Mouse (Mus musculus): ENCODE data around the gene Fam53b. TPM values are rescaled to one million over a fixed set of nuclear protein-coding genes. Genes with fewer than 3 reads are reported as not detected.

Gene Fam53b
- total RNA-seq, 2 experiments from 2014 or later, result 21.3 to 22.5 TPM

DNA sequence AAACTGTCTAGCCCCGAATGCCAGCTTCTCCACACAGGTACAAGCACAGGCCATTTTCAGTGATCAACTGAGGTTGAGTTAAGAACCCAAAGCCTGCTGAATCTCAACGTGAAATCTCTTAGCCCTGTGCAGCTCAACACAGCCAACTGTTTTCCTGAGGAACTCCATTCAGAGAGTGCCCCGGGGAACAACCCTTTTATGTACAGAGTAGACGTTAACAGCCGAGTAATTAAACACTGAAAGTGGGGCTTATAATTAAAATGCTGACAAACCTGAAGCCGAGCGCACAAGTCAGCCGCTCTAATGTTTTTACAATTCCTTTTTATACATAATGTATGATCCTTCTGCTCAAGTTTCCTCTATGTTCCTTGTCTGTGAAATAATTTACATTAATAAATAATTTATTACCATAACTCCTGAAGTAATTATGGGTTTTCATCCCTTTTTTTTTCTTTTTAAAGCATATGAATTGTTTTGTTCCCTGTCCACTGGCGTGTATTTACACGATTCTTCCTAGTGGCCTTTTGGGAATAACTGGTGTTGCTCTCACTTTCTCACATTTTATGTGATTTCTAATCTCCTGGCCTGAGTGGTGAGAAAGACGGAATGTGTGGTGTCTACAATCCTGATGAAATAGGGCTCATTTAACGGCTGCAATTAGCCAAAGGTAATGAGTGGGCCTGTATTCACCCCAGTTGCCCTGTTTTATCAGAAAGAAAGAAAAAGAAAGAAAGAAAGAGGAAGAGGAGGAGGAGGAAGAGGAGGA, 46.3 kb downstream of the Fam53b start:
- no peak for DNase-seq

DNA sequence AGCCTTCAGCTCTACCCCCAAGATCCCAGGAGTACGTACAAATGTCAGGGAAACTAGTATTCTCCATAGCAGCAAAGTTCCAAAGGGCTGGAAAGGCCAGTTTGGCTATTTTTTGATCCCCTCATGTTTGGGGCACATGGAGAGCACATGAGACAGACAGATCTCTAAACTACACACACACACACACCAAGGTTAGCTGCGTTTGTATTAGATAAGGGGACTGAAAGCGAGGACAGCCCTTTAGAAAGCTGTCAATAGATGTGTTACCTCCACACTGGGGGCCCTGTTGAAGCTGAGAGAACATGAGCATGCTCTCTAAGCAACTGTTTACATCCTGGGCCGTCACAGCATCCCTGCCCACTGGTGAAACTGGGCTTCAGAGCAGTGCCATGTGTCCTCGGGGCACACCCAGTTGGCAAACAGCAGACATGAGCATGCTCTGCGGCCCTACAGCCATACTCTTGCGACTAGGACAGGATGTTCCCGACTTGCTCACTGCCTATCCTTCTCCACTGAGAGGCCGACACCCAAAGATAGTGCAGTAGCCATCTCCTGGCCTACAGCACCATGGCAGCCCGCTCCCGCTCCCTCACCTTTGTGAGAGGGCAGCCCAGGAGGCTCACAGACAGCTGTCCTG, 47.3 kb downstream of the Fam53b start:
- DNase-seq, result peak; percentile 62 to 82

DNA sequence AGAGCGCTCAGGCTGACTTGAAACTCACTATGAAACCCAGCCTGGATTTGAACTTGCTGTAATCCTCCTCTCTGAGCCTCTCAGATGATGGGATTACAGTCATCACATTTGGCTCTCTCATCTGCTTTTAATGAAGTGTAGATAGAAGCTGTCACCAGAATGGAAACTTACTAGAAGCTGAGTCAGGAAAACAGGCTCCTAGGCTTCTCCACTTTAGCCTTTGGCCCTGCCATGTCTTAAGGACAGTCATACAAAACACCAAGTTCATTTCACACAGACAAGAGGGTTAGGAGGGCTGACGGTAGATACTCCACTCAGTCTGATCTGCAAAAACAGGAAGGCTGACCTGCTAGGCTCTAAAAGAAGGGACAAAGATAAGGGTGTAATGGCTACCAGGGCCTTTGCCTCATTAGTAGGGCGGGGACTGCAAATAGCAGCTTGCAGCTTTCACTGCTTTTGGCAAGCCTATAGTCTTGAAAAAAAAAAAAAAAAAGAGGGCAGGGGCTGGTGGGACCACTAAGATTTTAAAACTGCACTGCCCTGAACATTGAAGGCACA, 48.0 kb downstream of the Fam53b start:
- no peak for DNase-seq

DNA sequence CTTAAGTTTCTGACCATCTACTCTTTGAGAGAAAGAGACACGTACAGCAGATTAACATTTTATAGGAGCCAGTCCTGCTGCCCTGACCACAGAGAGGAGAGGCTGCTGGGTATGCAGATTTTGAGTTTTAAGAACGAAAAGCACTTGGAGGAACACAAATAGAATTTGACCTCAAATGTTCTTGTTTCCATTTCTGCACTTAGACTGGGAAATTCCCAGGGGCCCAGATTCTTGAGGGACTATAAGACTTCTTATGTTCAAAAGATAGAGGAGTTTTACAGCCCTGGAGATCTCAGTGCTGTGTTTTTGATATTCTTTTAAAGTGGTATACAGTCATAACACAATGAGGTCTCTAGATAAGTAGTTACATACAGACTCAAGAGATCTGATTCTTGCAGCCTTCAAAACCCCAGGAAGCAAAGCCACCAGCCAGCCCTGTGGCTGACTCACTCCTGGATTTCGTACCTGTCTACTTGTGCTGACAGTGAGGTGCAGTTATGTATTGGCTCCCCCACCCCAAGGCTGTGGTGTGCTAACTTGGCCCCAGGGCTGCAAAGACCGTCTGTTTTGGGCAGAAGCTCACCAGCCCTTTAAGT, 48.7 kb downstream of the Fam53b start:
- peak in 1 of 2 experiments; percentile 47 for DNase-seq

DNA sequence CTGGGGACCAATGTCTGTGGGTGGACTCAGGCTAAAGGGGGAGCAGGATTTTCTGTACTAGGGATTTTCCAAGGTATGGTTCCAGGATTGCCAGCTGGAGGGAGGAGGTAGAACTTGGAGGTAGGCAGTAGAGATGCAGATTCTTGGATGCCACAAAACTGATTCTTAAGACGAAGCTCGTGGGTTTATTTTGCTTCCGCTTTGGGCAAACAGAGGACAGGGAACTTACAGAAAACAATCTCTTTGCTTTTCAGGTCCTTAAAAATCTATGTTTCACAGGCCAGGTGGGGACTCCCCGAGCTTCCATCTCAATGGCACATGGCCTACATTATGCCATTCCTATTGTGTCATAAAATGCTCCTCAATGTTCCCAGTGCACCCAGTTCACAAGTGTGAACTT, 49.4 kb downstream of the Fam53b start:
- no peak for DNase-seq

DNA sequence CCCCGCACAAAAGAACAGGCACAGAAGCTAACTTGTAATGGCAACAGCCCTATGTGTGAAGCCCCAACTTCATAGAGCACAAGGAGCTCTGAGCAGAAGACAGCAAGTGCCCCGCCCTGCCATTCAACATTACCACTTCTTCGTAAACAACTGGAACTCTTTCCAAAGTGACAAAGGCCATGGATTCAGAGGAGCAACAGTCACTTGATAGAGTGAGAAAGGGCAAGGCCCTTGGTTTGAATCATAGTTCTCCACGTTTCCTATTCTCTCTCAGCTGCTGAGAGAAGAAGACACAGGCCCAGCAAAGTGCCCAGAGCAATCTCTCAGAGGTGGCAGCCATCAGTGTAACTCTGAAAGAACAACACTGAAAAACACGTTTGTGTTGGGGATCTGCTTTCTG, 49.8 kb downstream of the Fam53b start:
- DNase-seq, result no peak

DNA sequence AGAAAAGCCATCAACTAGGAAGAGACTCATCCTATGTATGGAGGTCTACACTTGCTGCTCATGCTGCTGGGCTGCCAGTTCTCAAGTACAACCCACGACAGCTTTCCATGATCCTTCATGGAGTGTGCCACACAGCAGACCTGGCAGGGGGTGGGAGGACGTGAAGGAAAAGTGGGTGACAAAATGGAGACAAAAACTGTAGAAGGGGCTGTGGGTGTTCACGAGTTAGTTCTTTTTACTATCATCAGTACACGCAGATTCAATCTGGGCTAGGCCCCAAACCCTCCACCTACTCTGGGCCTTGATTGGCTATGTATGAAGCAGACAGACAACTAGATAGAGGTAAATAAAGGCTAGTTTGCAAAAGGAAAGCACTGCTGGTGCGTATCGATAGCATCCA, 50.3 kb downstream of the Fam53b start:
- no peak for DNase-seq

DNA sequence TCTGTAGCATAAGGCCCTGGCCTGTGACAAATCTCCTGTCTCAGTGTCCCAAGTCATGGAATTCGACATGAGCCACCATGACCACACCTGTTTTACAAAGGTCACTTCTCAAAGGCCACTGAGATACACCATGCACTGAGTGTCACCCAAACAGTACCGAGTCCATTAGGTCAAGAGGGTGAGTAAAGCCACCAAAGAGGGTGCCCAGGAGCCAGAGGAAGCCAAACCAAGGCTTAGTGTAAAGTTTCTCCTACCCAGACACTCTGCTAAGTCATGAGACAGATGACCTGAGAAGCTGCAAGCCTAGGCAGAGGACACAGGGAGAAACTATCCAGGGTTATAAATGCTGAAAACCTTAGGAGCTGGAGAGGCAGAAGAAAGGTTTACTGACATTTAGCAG, 52.3 kb downstream of the Fam53b start:
- DNase-seq, result no peak

DNA sequence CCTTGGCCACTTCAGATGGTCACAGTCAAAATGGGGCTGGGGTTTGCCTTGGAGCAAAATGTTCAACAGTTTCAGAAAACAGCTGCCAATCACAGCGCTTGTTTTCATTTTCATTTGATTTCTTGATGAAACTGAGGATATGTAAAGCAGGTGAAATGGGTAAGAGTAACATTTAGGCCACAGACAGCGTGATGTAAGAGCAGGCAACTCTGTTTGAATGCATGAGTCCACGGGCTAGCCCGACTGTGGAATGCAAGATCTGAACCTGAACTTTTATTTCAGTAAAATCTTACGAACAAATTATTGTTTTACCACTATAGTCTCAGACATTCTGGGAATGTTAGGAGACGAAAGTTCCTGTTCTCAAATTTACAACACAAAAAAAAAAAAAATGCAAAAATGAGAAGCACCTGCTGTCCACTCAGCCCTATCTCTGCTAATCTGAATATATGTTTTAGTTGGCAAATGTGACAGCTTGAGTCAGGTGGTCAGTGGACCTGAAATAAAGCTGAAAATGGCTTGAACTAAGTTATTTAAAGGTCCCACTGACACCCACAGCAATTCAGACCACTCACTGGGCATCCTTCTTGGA, 53.0 kb downstream of the Fam53b start:
- DNase-seq, result no peak

DNA sequence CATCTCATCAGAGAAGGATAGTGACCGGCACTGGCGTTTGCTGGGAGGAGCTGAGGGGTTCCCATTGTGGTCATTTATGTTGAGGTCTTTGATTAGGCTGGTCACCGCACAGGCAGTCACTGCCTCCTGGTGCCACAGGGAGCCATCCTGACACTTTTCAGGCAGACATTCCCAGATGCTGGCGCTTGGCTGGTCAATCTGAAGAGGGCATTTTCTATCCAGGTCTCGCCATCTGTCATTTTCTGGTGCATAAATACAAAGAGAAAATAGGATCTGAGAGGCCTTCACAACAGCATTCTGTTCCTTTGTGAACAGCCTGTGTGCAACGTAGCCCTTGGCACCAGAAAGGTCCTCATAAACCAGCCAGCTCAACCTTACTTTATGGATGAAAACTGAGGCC, 53.8 kb downstream of the Fam53b start:
- no peak for DNase-seq

DNA sequence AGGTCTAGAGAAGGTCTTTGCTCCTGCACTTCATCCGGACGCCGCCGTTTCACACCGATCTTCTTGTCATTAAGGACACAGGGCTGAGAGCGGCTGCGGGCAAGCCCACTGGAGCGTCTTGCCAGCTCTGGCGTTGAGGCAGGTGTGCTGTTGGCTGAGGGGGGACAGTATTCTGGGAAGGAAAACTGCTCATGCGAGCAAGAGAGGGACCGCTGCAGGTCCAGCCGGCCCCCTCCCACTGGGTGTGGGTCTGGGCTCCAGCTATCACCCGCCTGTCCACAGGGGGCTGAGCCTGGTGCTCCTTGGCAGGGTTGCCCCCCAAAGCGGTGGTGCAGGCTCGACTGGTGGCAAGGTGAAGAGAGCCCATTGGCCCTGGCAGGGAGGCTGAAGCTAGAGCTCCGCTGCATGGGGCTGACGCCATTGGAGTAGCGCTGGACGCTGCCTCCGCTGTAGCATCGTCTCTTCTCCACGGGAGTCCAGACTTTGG, 54.2 kb downstream of the Fam53b start:
- no peak for DNase-seq

DNA sequence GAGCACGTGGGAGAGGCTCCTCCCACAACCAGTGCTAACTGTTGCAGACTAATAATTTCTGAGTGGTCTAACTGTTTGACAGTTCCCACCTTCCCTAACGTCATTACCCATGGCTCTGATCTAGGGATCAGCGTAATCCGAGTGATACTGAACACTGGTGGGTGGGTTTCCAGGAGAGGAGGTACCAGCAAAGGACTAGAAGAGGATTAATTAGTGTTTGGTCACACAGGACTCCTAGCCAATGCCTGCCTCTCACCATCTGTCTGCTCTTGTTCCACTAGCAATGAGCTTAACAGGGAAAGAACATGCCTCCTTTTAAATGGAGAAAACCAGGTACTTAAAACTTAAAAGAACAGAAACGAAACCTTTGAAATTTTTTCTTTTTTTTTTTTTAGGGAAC, 54.8 kb downstream of the Fam53b start:
- DNase-seq, result no peak

DNA sequence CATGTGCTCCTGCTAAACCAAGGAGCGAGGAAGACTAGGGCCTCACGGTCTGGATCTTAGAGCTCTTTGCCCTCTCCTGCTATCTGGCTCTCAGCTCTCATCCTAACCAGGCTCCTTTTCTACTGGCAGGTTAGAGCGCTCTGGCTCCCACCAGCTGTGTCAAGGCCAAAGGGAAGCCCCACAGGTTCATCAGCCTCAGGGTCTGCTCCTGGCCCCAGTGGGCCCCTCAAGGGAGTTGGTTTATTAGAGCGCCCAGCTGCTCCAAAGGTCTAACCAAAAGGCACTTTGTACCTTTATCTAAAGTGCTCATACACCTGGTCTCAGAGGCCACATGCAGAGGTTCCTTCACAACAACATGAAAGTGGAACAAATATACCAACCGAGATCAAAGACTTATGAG, 57.4 kb downstream of the Fam53b start:
- DNase-seq, result no peak

DNA sequence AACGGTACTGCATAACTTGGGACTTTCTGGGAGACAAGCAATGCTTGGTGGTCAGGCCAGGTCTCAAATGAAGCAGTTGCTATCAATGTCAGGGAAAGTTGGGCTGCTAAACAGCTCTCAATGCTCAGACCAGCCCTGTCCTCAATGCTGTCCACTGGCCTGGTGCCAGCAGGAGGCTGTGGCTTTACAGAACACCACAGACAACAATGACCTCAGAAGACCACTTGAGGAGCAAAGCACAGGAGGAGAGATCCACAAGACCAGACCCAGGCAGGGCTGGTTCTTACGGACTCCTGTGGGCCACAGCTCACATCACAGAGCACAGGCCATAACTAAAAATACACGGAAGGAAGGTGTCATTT, 59.3 kb downstream of the Fam53b start:
- peak; percentile 45 to 69 for DNase-seq

DNA sequence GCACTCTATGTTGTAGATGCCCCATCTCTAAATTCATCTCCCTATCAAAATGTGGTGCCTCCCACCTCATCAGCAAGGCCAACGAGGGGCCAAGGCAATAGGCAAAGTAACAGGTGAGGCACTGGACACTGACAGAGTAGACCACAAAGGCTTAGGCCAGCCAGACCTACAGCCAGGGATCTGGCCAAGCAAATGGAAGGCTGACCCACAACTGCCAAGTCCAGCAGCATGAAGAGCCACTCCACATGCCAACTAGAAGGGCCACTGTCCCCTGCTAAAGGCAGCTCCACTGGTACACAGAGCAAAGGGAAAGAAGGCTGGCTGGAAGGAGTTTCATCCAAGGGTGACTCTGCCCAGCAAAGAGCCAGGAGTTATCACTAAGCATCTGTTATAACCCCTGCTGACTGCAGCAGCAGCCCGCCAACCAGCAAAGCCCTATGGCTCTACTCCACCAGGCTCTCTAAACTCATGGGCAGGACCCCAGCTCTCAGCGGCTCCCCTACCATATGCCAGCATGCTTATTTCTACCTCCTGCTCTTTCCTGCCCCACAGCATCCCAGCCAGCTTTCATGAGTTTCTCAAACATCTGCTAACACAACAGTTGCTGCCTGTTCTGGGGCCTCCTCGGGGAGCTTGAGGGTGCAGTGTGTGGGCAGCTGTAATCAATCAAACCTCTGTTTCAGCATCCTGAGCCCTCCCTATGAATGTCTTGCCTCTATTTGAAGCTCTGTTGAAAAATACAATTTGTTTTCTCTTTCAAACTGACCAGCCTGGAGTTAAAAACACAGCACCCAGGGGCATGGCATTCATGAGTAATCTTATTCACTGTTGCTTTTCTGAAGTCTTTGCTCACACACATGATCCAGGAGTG, 59.9 kb downstream of the Fam53b start:
- DNase-seq, result peak in 1 of 2 experiments; percentile 49

DNA sequence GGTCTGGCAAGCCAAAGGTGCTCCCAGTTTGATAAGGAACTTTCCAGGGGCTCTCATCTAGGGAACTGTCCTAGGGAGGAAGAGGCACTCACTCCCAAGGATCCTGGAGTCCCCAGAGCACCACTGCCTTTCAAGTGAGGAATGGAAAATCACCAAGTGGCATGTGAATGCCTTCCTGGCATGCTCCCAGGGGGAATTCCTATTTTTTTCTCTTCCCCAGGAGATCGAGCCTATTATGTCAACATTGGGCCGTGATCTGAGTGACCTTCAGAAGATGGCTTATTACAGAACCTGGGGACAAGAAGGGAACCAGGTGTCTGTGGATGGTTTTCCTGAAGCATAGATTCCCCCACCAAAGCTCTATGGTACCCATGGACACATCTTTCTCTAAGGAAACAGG, 62.0 kb downstream of the Fam53b start:
- no peak for DNase-seq

DNA sequence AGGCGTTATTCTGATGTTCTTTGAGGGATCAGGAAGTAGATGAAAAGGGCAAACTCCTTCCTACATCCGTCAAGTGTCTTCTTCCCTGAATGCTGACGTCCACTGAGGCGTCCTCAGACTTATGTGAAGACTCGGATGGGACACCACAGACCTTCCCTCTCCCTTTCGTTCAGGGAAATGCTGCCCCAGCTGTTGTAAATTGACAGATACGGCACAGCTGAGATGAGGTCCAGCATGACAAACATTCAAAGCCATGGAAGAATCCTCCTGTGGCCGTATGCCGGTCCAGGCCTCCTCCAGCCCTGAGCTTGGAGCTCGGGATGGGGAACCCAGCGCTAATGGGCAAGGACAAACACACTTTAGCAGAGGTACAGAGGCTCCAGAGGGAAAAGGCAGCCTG, 64.2 kb downstream of the Fam53b start:
- no peak for DNase-seq

DNA sequence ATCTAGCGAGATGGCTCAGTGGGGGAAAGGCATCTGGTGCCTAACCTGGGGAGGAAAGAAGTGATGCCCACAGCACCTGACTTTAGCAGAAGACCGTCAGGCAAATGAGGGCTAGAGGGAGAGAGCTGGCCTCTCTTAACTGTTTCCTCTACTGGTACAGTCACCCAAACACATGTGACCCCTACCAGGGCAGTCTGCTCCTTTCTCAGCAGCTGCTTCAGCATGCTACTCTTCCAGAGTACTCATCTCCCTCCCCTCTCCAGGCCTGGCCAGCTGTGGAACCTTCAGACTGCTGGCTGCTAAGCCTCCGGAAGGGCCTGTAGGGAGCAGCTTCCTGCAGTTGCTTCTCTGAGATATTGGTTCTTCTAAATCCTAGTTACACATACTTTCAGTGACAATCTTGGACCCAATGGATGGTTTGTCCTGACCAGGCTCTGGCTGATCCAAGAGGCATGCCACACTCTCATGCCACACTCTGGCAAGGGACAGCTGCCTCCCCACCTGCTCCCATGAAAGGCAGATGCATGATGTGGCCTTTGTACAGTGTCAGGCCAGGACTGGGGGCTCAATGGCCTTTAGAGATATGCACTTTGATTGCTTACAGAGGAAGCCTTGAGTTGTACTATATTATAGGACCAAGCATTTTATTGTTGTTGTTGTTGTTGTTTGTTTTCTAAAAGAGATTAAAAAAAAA, 65.5 kb downstream of the Fam53b start:
- DNase-seq, result peak in 1 of 2 experiments; percentile 56

DNA sequence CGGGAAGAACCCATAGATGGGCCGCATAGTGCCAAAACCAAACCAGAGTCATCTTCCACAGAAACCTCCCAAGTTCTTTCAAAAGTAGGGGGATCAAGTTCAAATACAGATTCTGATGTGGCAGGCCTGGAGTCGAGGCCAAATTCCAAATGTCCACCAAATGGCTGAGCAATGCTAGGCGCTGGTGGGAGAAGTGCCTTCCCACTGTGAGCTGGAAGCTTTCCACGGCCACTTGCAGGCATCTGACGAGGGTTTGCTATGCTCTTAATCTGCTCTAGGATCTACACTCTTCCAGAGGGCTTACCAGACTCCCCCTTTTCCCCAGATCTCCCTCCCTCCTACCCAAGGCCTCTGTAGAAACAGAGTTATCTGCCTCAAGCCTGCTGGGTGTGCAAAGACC, 66.6 kb downstream of the Fam53b start:
- DNase-seq, result no peak

DNA sequence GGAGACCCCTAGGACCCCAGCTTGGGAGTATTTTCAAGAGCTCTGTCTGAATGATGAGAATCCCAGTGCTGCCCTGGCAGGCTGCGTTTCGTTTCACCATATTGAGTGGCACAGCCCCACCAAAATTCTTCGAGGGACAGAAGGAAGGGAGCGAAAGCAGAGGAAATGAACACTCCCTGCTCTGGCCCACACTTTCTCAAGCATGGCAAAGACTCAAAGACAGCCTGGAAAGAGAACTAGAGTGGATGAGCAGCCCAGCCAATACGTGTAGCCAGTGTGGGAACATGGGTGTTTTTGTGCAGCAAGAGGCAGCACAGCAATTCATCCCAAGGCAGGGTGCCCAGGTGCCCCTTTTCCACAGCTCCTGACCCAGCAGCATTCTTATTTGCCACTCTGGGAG, 70.8 kb downstream of the Fam53b start:
- DNase-seq, result peak in 1 of 2 experiments; percentile 42

DNA sequence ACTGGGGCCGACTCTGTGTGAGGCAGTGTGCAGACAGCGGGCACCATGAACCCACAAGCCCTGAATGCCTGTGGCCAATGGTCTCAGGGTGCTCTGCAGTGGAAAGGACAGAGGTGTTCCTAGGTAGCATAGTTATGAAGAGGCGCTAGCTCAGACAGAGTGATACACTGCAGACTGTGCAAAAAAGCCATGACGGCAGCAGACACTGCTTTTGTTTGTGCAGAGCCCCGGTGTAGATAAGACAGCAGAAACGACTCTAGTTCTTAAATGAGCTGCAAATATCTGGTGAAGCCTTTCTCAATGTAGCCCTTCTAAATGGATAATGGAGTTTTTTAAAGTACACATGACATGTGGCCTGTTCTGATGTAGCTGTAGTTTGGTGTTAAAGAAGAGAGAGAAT, 73.9 kb downstream of the Fam53b start:
- DNase-seq, result no peak

Measured in heart, adult 18-20 months (tissue).